Comparison of ENCODE assay signal across 17 mouse cellular contexts in the genomic region with DNA sequence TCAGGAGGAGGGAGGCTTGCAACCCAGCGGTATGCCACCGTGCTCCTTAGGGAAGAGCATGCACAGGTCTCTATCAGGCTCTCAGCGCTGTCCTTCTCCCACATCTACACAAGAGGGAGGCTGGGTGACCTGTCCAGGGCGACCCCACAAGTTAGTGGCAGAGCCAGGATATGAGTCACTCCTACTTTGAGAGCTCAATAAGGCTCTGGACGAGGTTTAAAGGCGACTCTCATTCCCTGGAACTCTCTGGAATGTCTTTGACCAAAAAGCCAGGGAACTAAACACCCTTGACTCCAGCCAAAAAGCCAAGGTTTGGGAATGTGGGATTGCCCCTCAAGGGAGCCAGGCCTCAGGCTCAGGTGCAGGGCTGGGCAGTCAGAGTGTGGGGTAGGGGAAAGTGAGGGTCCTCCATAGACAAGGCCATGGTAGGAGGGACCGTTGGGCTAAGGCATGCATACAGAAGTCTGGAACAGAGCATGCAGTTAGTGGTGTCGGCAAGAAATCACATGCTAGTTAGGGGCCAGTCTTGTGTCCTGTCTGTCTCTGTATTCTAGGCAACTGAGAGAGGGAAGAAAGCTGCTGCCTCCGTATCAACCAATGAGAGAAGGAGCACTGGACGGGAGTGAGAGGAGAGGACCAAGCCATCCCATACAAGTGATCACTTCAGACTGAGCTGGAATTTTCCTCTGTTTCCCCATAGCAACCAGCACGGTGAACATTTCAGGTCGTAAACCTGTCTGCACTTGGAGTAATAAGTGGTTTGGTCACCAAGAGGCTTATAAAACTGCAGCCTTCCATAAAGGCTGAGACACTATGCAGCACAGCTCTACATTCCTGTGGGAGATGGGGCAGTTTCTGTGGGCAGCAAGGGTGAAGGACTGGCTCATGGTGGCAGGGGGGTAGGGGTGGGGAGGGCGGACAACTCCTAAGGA.
DNase-seq lines count a peak whose midpoint lies in the region; ATAC-seq and TF ChIP-seq lines count a peak whose summit lies in the region.
"Had no signal": no experiment of that assay in that cellular context is flagged by ENCODE, and none has a peak within 500 bp of the region (broad histone marks: within the 10 kb centered on the region; RNA-seq: fewer than 3 reads in every experiment).

No protein-coding gene starts in this region.

- H3ac ChIP-seq in myocyte (ENCODE audit: control insufficient read depth, insufficient read length): no peak overlapping the region

- TF ChIP-seq CTCF in lung, postnatal 0 days (IDR thresholded peaks at IDR 0.05): no peak
- no peak for TF ChIP-seq CTCF in midbrain, postnatal 0 days (IDR thresholded peaks at IDR 0.05)

- H3K9me3 ChIP-seq in lung, postnatal 0 days (ENCODE audit: low read length): no peaks in the 10 kb centered on the region
- no peaks in the 10 kb centered on the region for H3K9me3 ChIP-seq in midbrain, postnatal 0 days (ENCODE audit: low read length)
- H3K9me3 ChIP-seq: embryonic facial prominence, embryonic 15.5 days; liver, embryonic 15.5 days had no signal

- peak; percentile 16 for DNase-seq in embryo, embryonic 10 days (ENCODE audit: low spot score)
- no peak for DNase-seq in embryo, embryonic 9.5 days (ENCODE audit: extremely low spot score)
- DNase-seq in lung, postnatal 0 days (ENCODE audit: low spot score): peak; percentile 49
- DNase-seq in lung, postnatal 4 days: no peak
- peak; percentile 93 for DNase-seq in forelimb bud, embryonic 11.5 days (ENCODE audit: low read depth, low spot score)
- DNase-seq in gastrocnemius, postnatal 25 days: no peak
- no peak for DNase-seq in midbrain, postnatal 0 days (ENCODE audit: low spot score)
- DNase-seq: cerebellum, postnatal 36 days; kidney, adult 8-10 months; right cerebral cortex, postnatal 25 days; thymus, postnatal 4 days had no signal

- H3K36me3 ChIP-seq in lung, postnatal 0 days (ENCODE audit: insufficient read depth, low read length): no peaks in the 10 kb centered on the region
- no peaks in the 10 kb centered on the region for H3K36me3 ChIP-seq in myocyte (ENCODE audit: control insufficient read depth, insufficient read depth)
- no peaks in the 10 kb centered on the region; the same call in 1 of the 2 replicates for H3K36me3 ChIP-seq in midbrain, postnatal 0 days (ENCODE audit: insufficient read depth, low read length)
- H3K36me3 ChIP-seq: liver, embryonic 15.5 days had no signal

- peak; percentile 23; the same call in 1 of the 2 replicates for ATAC-seq in lung, postnatal 0 days
- ATAC-seq in midbrain, postnatal 0 days (ENCODE audit: low FRiP score): no peak
- ATAC-seq: forebrain, embryonic 14.5 days; hindbrain, embryonic 16.5 days had no signal

- TF ChIP-seq POLR2A in myocyte (IDR thresholded peaks at IDR 0.05; ENCODE audit: insufficient read length, low read depth): no peak

- H3K27me3 ChIP-seq in lung, postnatal 0 days (replicated peaks; ENCODE audit: insufficient read depth, low read length): no peaks in the 10 kb centered on the region
- H3K27me3 ChIP-seq in myocyte (ENCODE audit: control insufficient read depth, insufficient read depth, insufficient read length): no peaks in the 10 kb centered on the region
- H3K27me3 ChIP-seq in midbrain, postnatal 0 days (ENCODE audit: insufficient read depth, low read length): no peaks in the 10 kb centered on the region
- H3K27me3 ChIP-seq: embryonic facial prominence, embryonic 15.5 days; liver, embryonic 15.5 days had no signal

- H3K79me2 ChIP-seq in myocyte (ENCODE audit: control insufficient read depth, insufficient read depth): no peaks in the 10 kb centered on the region

- no peak overlapping the region for H3K27ac ChIP-seq in lung, postnatal 0 days (ENCODE audit: low read length)
- H3K27ac ChIP-seq in midbrain, postnatal 0 days (ENCODE audit: low read depth, low read length): no peak overlapping the region
- H3K27ac ChIP-seq: embryonic facial prominence, embryonic 15.5 days; liver, embryonic 15.5 days had no signal

- H3K4me3 ChIP-seq in lung, postnatal 0 days (ENCODE audit: low read depth, low read length): no peak overlapping the region
- H3K4me3 ChIP-seq in myocyte: no peak overlapping the region
- H3K4me3 ChIP-seq in midbrain, postnatal 0 days (ENCODE audit: low read depth, low read length): no peak overlapping the region
- H3K4me3 ChIP-seq: embryonic facial prominence, embryonic 15.5 days; liver, embryonic 15.5 days had no signal

- H3K4me2 ChIP-seq in lung, postnatal 0 days (replicated peaks; ENCODE audit: low read depth, low read length): no peak overlapping the region
- H3K4me2 ChIP-seq in myocyte (ENCODE audit: low read depth): peak overlapping the region; percentile 60
- no peak overlapping the region for H3K4me2 ChIP-seq in midbrain, postnatal 0 days (ENCODE audit: low read depth, low read length, poor library complexity, severe bottlenecking)
- H3K4me2 ChIP-seq: embryonic facial prominence, embryonic 15.5 days; heart, embryonic 11.5 days; liver, embryonic 15.5 days had no signal

- H3K4me1 ChIP-seq in lung, postnatal 0 days (ENCODE audit: insufficient read depth, low read depth, low read length): peaks cover 11% of the 10 kb centered on the region; the same call in 1 of the 2 replicates
- peaks cover 2% of the 10 kb centered on the region; the same call in 1 of the 2 replicates for H3K4me1 ChIP-seq in midbrain, postnatal 0 days (ENCODE audit: insufficient read depth, low read length)

- H3K9ac ChIP-seq in lung, postnatal 0 days (replicated peaks; ENCODE audit: low read depth): no peak overlapping the region
- H3K9ac ChIP-seq in midbrain, postnatal 0 days (replicated peaks; ENCODE audit: low read length, poor library complexity, severe bottlenecking): no peak overlapping the region
- H3K9ac ChIP-seq: embryonic facial prominence, embryonic 15.5 days; liver, embryonic 15.5 days had no signal

- no peak for TF ChIP-seq EP300 in lung, postnatal 0 days (IDR thresholded peaks at IDR 0.05)

- WGBS in lung, postnatal 0 days: 53% methylated on average over 13 of the region's 13 CpGs
- WGBS in midbrain, postnatal 0 days: 83% methylated on average over 13 of the region's 13 CpGs

TF ChIP-seq in myocyte, 11 proteins besides CTCF, POLR2A, EP300 and RAD21:
- TF ChIP-seq MAX (IDR thresholded peaks at IDR 0.05; ENCODE audit: low read depth): no peak
- TF ChIP-seq REST (IDR thresholded peaks at IDR 0.05; ENCODE audit: insufficient read depth, insufficient read length): no peak
- TF ChIP-seq MYOD1 (IDR thresholded peaks at IDR 0.05; ENCODE audit: control insufficient read depth in 1 of 3, insufficient read length in 2 of 3, low read depth in 2 of 3): no peak

Comparison
In these comparisons a context has a peak if more than half of its experiments do, and no peak if none do; other contexts are left out.
1. DNase-seq: peak in embryo, embryonic 10 days (single experiment), lung, postnatal 0 days (single experiment) and forelimb bud, embryonic 11.5 days (single experiment); none in embryo, embryonic 9.5 days (single experiment), lung, postnatal 4 days (0 of 2), gastrocnemius, postnatal 25 days (single experiment) and midbrain, postnatal 0 days (single experiment).